Mouse (Mus musculus): ENCODE results near the gene Gm43191.

GRCm38 (mm10) chr3:116650698-116651097, 30.4 kb downstream of the Gm43191 start:
- no peak for TF ChIP-seq POLR2A (IDR thresholded peaks at IDR 0.05; ENCODE audit: low read depth, low read length)
- TF ChIP-seq CTCF (conservative IDR thresholded peaks at IDR 0.05; ENCODE audit: insufficient read depth, insufficient read length, low read depth, low read length): no peak
